Mouse (Mus musculus) CH12.LX (cell line): Measurements from ENCODE around the gene Itpr1.

ENCODE experiments used
- CHD1 ChIP-seq: IDR thresholded peaks from 2 replicates; pipeline ENCODE4 v1.6.1; 2012; ENCODE audit warnings: low read depth, low read length, improper control_type of control experiment, inconsistent platforms
- CTCF ChIP-seq, 2 experiments: IDR thresholded peaks in 1 of 2; conservative IDR thresholded peaks in 1 of 2; 2 replicates each; pipeline ENCODE4 v1.5.1; 2011 to 2012; ENCODE audit warnings: low read depth in 2 of 2, low read length in 2 of 2, improper control_type of control experiment in 1 of 2, inconsistent platforms in 1 of 2, mild to moderate bottlenecking in 1 of 2, moderate library complexity in 1 of 2
- E2F4 ChIP-seq: IDR thresholded peaks from 2 replicates; pipeline ENCODE4 v1.6.1; 2011; ENCODE audit warnings: low read depth, low read length, improper control_type of control experiment; ENCODE audit not compliant: insufficient replicate concordance
- EP300 ChIP-seq: IDR thresholded peaks from 2 replicates; pipeline ENCODE4 v1.6.1; 2011; ENCODE audit warnings: low read length, improper control_type of control experiment
- HCFC1 ChIP-seq: IDR thresholded peaks from 2 replicates; pipeline ENCODE4 v1.6.1; 2012; ENCODE audit warnings: low read depth, mild to moderate bottlenecking, inconsistent platforms, low read length, improper control_type of control experiment
- KAT2A ChIP-seq: IDR thresholded peaks from 2 replicates; pipeline ENCODE4 v1.6.1; 2012; ENCODE audit warnings: low read length, improper control_type of control experiment, inconsistent platforms; ENCODE audit not compliant: insufficient replicate concordance
- NELFE ChIP-seq: IDR thresholded peaks from 2 replicates; pipeline ENCODE4 v1.6.1; 2011; ENCODE audit warnings: low read depth, low read length, improper control_type of control experiment
- PAX5 ChIP-seq: IDR thresholded peaks from 2 replicates; pipeline ENCODE4 v1.6.1; 2012; ENCODE audit warnings: low read length, inconsistent platforms, mixed read lengths
- POLR2A ChIP-seq: IDR thresholded peaks from 2 replicates; pipeline ENCODE4 v1.6.1; 2011; ENCODE audit warnings: low read depth, mild to moderate bottlenecking, improper control_type of control experiment, low read length
- UBTF ChIP-seq: IDR thresholded peaks from 2 replicates; pipeline ENCODE4 v1.6.1; 2012; ENCODE audit warnings: low read depth, mild to moderate bottlenecking, inconsistent platforms, low read length, improper control_type of control experiment, moderate library complexity
- USF1 ChIP-seq: IDR thresholded peaks from 2 replicates; pipeline ENCODE4 v1.6.1; 2014; ENCODE audit warnings: low read depth, mild to moderate bottlenecking, inconsistent platforms, low read length, improper control_type of control experiment
- ZMIZ1 ChIP-seq: IDR thresholded peaks from 2 replicates; pipeline ENCODE4 v1.6.1; 2012; ENCODE audit warnings: low read depth, mild to moderate bottlenecking, inconsistent platforms, low read length, improper control_type of control experiment

GRCm38 (mm10) chr6:108448016-108448735 is 235.3 kb downstream of the Itpr1 start:
- TF ChIP-seq POLR2A (no peak), CTCF (conservative IDR thresholded peaks at IDR 0.05 in 1 of 2, IDR thresholded peaks at IDR 0.05 in 1 of 2; ENCODE audit: low read depth in 2 of 2, low read length in 2 of 2) (no peak), UBTF (no peak), E2F4 (no peak), CHD1 (no peak), ZMIZ1 (no peak), NELFE (no peak), KAT2A (no peak), USF1 (no peak), EP300 (peak; percentile 52; the same call in 1 of the 2 replicates), HCFC1 (no peak), PAX5 (no peak)
